Comparison of ENCODE assay signal across 26 mouse cellular contexts in genomic region chr2:48519838-48520404, GRCm38 (mm10).
DNase-seq lines count a peak whose midpoint lies in the region; ATAC-seq and TF ChIP-seq lines count a peak whose summit lies in the region.
"Had no signal": no experiment of that assay in that cellular context is flagged by ENCODE, and none has a peak within 500 bp of the region (broad histone marks: within the 10 kb centered on the region; RNA-seq: fewer than 3 reads in every experiment).

No protein-coding gene starts in this region.

- ATAC-seq in embryonic facial prominence, embryonic 14.5 days (ENCODE audit: low read depth), result peak; percentile 53; the same call in 1 of the 2 replicates
- peak; percentile 47 for ATAC-seq in stomach, embryonic 16.5 days (ENCODE audit: insufficient read depth, low FRiP score)
- no peak for ATAC-seq in stomach, postnatal 0 days (ENCODE audit: low FRiP score, low TSS enrichment)
- ATAC-seq in granulocyte monocyte progenitor cell, adult 5-6 weeks (replicated peaks; ENCODE audit: poor library complexity, severe bottlenecking), result peak; percentile 83
- ATAC-seq in midbrain, embryonic 15.5 days (replicated peaks), result no peak
- ATAC-seq: activated CD4-positive, CD25-positive, alpha-beta regulatory T cell, adult 4 months; forebrain, embryonic 14.5 days; liver, embryonic 12.5 days; liver, postnatal 0 days had no signal

- no peak overlapping the region for H3K9ac ChIP-seq in embryonic facial prominence, embryonic 14.5 days (ENCODE audit: low read depth, low read length)
- H3K9ac ChIP-seq in stomach, embryonic 16.5 days (ENCODE audit: low read length), result no peak overlapping the region
- no peak overlapping the region for H3K9ac ChIP-seq in stomach, postnatal 0 days (ENCODE audit: low read length)
- H3K9ac ChIP-seq in midbrain, embryonic 15.5 days, result no peak overlapping the region
- H3K9ac ChIP-seq: embryonic facial prominence, embryonic 13.5 days; hindbrain, embryonic 12.5 days; liver, embryonic 12.5 days; liver, postnatal 0 days had no signal

- H3K27me3 ChIP-seq in embryonic facial prominence, embryonic 14.5 days (replicated peaks; ENCODE audit: control insufficient read depth, insufficient read depth, low read length), result no peaks in the 10 kb centered on the region
- H3K27me3 ChIP-seq in embryonic facial prominence, embryonic 10.5 days (replicated peaks; ENCODE audit: low read depth, poor library complexity, severe bottlenecking), result no peaks in the 10 kb centered on the region
- no peaks in the 10 kb centered on the region for H3K27me3 ChIP-seq in stomach, embryonic 16.5 days (ENCODE audit: control insufficient read depth, insufficient read depth, low read length)
- H3K27me3 ChIP-seq in stomach, postnatal 0 days (ENCODE audit: control insufficient read depth, insufficient read depth, low read length), result no peaks in the 10 kb centered on the region
- no peaks in the 10 kb centered on the region for H3K27me3 ChIP-seq in midbrain, embryonic 15.5 days (replicated peaks)
- H3K27me3 ChIP-seq: embryonic facial prominence, embryonic 13.5 days; hindbrain, embryonic 12.5 days; liver, embryonic 12.5 days had no signal

- H3K4me1 ChIP-seq in embryonic facial prominence, embryonic 14.5 days (ENCODE audit: control insufficient read depth, insufficient read depth, low read length), result 0 out of 2 replicates have a peak, but pooled peaks cover 3% of the 10 kb centered on the region
- peaks cover 11% of the 10 kb centered on the region for H3K4me1 ChIP-seq in embryonic facial prominence, embryonic 10.5 days
- H3K4me1 ChIP-seq in stomach, embryonic 16.5 days (ENCODE audit: control insufficient read depth, insufficient read depth, low read length), result no peaks in the 10 kb centered on the region
- no peaks in the 10 kb centered on the region for H3K4me1 ChIP-seq in stomach, postnatal 0 days (replicated peaks; ENCODE audit: control insufficient read depth, insufficient read depth)
- H3K4me1 ChIP-seq in midbrain, embryonic 15.5 days, result no peaks in the 10 kb centered on the region
- H3K4me1 ChIP-seq: hindbrain, embryonic 12.5 days; liver, embryonic 12.5 days had no signal

- H3K9me3 ChIP-seq in embryonic facial prominence, embryonic 14.5 days (ENCODE audit: control insufficient read depth, low read length), result no peaks in the 10 kb centered on the region
- no peaks in the 10 kb centered on the region for H3K9me3 ChIP-seq in embryonic facial prominence, embryonic 10.5 days
- no peaks in the 10 kb centered on the region for H3K9me3 ChIP-seq in stomach, embryonic 16.5 days (replicated peaks; ENCODE audit: control insufficient read depth, low read length)
- H3K9me3 ChIP-seq in stomach, postnatal 0 days (ENCODE audit: control insufficient read depth, low read length), result no peaks in the 10 kb centered on the region
- H3K9me3 ChIP-seq in midbrain, embryonic 15.5 days, result no peaks in the 10 kb centered on the region
- H3K9me3 ChIP-seq: embryonic facial prominence, embryonic 13.5 days; hindbrain, embryonic 12.5 days; liver, embryonic 12.5 days had no signal

- H3K36me3 ChIP-seq in embryonic facial prominence, embryonic 14.5 days (ENCODE audit: control insufficient read depth, insufficient read depth, low read length), result no peaks in the 10 kb centered on the region
- H3K36me3 ChIP-seq in embryonic facial prominence, embryonic 10.5 days (replicated peaks), result no peaks in the 10 kb centered on the region
- no peaks in the 10 kb centered on the region for H3K36me3 ChIP-seq in stomach, embryonic 16.5 days (ENCODE audit: control insufficient read depth, insufficient read depth, low read length)
- H3K36me3 ChIP-seq in stomach, postnatal 0 days (ENCODE audit: control insufficient read depth, insufficient read depth, low read length), result no peaks in the 10 kb centered on the region
- no peaks in the 10 kb centered on the region for H3K36me3 ChIP-seq in midbrain, embryonic 15.5 days (replicated peaks)
- H3K36me3 ChIP-seq: embryonic facial prominence, embryonic 13.5 days; hindbrain, embryonic 12.5 days; liver, embryonic 12.5 days had no signal

- no peak overlapping the region for H3K4me2 ChIP-seq in embryonic facial prominence, embryonic 14.5 days (ENCODE audit: low read depth, low read length)
- no peak overlapping the region for H3K4me2 ChIP-seq in stomach, embryonic 16.5 days (ENCODE audit: low read depth, low read length)
- H3K4me2 ChIP-seq in stomach, postnatal 0 days (replicated peaks; ENCODE audit: low read depth), result no peak overlapping the region
- no peak overlapping the region for H3K4me2 ChIP-seq in midbrain, embryonic 15.5 days
- H3K4me2 ChIP-seq: embryonic facial prominence, embryonic 13.5 days; heart, embryonic 11.5 days; hindbrain, embryonic 12.5 days; liver, embryonic 12.5 days had no signal

- H3K27ac ChIP-seq in embryonic facial prominence, embryonic 14.5 days (replicated peaks; ENCODE audit: low read depth, low read length), result no peak overlapping the region
- no peak overlapping the region for H3K27ac ChIP-seq in embryonic facial prominence, embryonic 10.5 days (replicated peaks)
- H3K27ac ChIP-seq in stomach, embryonic 16.5 days (ENCODE audit: low read length), result no peak overlapping the region
- no peak overlapping the region for H3K27ac ChIP-seq in stomach, postnatal 0 days (replicated peaks)
- no peak overlapping the region for H3K27ac ChIP-seq in midbrain, embryonic 15.5 days
- H3K27ac ChIP-seq: embryonic facial prominence, embryonic 13.5 days; hindbrain, embryonic 12.5 days; liver, embryonic 12.5 days; macrophage had no signal

- peak; percentile 77 for DNase-seq in embryonic facial prominence, embryonic 14.5 days (ENCODE audit: low spot score)
- DNase-seq in embryonic facial prominence, embryonic 10.5 days (ENCODE audit: low spot score), result no peak
- DNase-seq in stomach, postnatal 0 days (ENCODE audit: low spot score), result no peak
- DNase-seq in skeletal muscle tissue, adult 2 months (ENCODE audit: low read depth, low spot score), result peak; percentile 64
- no peak for DNase-seq in cerebellum, adult 11-12 months
- DNase-seq: adrenal gland, postnatal 10 days; cerebellum, adult 9-10 months; cerebellum, postnatal 36 days; heart, postnatal 36 days; kidney, adult 11 months; kidney, postnatal 14 days; layer of hippocampus, adult 9-11 months; liver, postnatal 0 days; midbrain, embryonic 14.5 days; right cerebral cortex, postnatal 4 days; thymus, postnatal 14 days had no signal

- TF ChIP-seq CTCF in stomach, postnatal 0 days (IDR thresholded peaks at IDR 0.05; ENCODE audit: low read depth), result no peak

- WGBS in embryonic facial prominence, embryonic 14.5 days, result 50% methylated on average over 5 of the region's 5 CpGs
- 67% methylated on average over 5 of the region's 5 CpGs for WGBS in embryonic facial prominence, embryonic 10.5 days
- WGBS in stomach, embryonic 16.5 days, result 61% methylated on average over 5 of the region's 5 CpGs
- WGBS in stomach, postnatal 0 days, result 59% methylated on average over 5 of the region's 5 CpGs
- whole genome bisulfite sequencing in midbrain, embryonic 15.5 days, result 85% methylated on average over 5 of the region's 5 CpGs

- H3K4me3 ChIP-seq in embryonic facial prominence, embryonic 14.5 days (ENCODE audit: low read depth, low read length), result no peak overlapping the region
- no peak overlapping the region for H3K4me3 ChIP-seq in embryonic facial prominence, embryonic 10.5 days
- H3K4me3 ChIP-seq in stomach, embryonic 16.5 days (replicated peaks; ENCODE audit: low read length), result no peak overlapping the region
- no peak overlapping the region for H3K4me3 ChIP-seq in stomach, postnatal 0 days (ENCODE audit: low read depth, low read length)
- no peak overlapping the region for H3K4me3 ChIP-seq in midbrain, embryonic 15.5 days
- H3K4me3 ChIP-seq: embryonic facial prominence, embryonic 13.5 days; hindbrain, embryonic 12.5 days; liver, embryonic 12.5 days had no signal

- TF ChIP-seq EP300 in stomach, postnatal 0 days (optimal IDR thresholded peaks at IDR 0.05), result no peak

Comparison
In these comparisons a context has a peak if more than half of its experiments do, and no peak if none do; other contexts are left out.
1. ATAC-seq: peak in embryonic facial prominence, embryonic 14.5 days (single experiment), stomach, embryonic 16.5 days (single experiment) and granulocyte monocyte progenitor cell, adult 5-6 weeks (single experiment); none in stomach, postnatal 0 days (single experiment) and midbrain, embryonic 15.5 days (single experiment).
2. DNase-seq: peak in embryonic facial prominence, embryonic 14.5 days (single experiment) and skeletal muscle tissue, adult 2 months (single experiment); none in embryonic facial prominence, embryonic 10.5 days (single experiment), stomach, postnatal 0 days (single experiment) and cerebellum, adult 11-12 months (single experiment).